Mouse (Mus musculus) myocyte (in vitro differentiated cells): ENCODE data around the gene H2-M10.6.

Source experiments
- CEBPB ChIP-seq: IDR thresholded peaks from 2 replicates; pipeline ENCODE4 v1.6.1; 2011; ENCODE audit warnings: mild to moderate bottlenecking, moderate library complexity; ENCODE audit not compliant: poor library complexity, insufficient read depth, severe bottlenecking
- E2F4 ChIP-seq: IDR thresholded peaks from one replicate; pipeline ENCODE4 v1.6.1; 2011; ENCODE audit warnings: mild to moderate bottlenecking, control low read depth, moderate library complexity; ENCODE audit not compliant: insufficient read depth
- MAX ChIP-seq: IDR thresholded peaks from one replicate; pipeline ENCODE4 v1.6.1; 2011; ENCODE audit warnings: low read depth, mild to moderate bottlenecking, control low read depth
- MYOD1 ChIP-seq, 3 experiments: IDR thresholded peaks; one replicate each; pipeline ENCODE4 v1.6.1; 2011; ENCODE audit warnings: control low read depth in 2 of 3, low read depth in 2 of 3, mild to moderate bottlenecking in 2 of 3, moderate library complexity in 1 of 3; ENCODE audit not compliant: insufficient read length in 2 of 3, control insufficient read depth in 1 of 3
- MYOG ChIP-seq, 3 experiments: IDR thresholded peaks; one replicate each; pipeline ENCODE4 v1.6.1; 2011; ENCODE audit warnings: control low read depth in 2 of 3, low read depth in 2 of 3, mild to moderate bottlenecking in 2 of 3; ENCODE audit not compliant: insufficient read length in 2 of 3, control insufficient read depth in 1 of 3, insufficient read depth in 1 of 3
- POLR2A ChIP-seq: IDR thresholded peaks from one replicate; pipeline ENCODE4 v1.6.1; 2011; ENCODE audit warnings: low read depth, mild to moderate bottlenecking, control low read depth, moderate library complexity; ENCODE audit not compliant: insufficient read length
- POLR2AphosphoS2 ChIP-seq: IDR thresholded peaks from one replicate; pipeline ENCODE4 v1.6.1; 2011; ENCODE audit warnings: low read depth, control low read depth; ENCODE audit not compliant: insufficient read length
- REST ChIP-seq: IDR thresholded peaks from one replicate; pipeline ENCODE4 v1.6.1; 2011; ENCODE audit warnings: mild to moderate bottlenecking, control low read depth, moderate library complexity; ENCODE audit not compliant: insufficient read depth, insufficient read length
- SRF ChIP-seq: IDR thresholded peaks from one replicate; pipeline ENCODE4 v1.6.1; 2011; ENCODE audit warnings: low read depth; ENCODE audit not compliant: control insufficient read depth, insufficient read length
- TCF12 ChIP-seq: IDR thresholded peaks from one replicate; pipeline ENCODE4 v1.6.1; 2011; ENCODE audit warnings: mild to moderate bottlenecking, control low read depth; ENCODE audit not compliant: poor library complexity, insufficient read depth, severe bottlenecking
- TCF3 ChIP-seq: IDR thresholded peaks from one replicate; pipeline ENCODE4 v1.6.1; 2011; ENCODE audit warnings: low read depth, control low read depth; ENCODE audit not compliant: insufficient read length
- USF1 ChIP-seq: IDR thresholded peaks from one replicate; pipeline ENCODE4 v1.6.1; 2011; ENCODE audit warnings: low read depth, mild to moderate bottlenecking, control low read depth, moderate library complexity

DNA sequence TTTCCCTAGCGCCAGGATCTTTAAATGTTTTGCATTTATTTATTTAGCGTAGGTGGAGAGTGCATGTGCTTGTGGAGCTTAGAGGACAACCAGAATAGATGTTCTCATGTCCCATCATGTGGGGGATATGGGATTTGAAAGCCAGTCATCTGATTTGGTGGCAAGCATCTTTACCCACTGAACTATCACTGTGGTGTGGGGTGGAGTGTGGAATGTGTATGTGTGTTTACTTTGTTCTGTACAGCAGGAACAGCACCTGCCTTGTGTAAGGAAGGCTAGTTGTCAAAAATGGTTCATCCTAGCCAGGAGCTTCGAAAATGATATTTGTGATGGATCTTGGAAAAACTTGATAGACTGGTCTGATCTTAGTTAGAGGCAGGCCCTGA is 24.4 kb downstream of the H2-M10.6 start:
- TF ChIP-seq CEBPB (no peak), POLR2A (no peak), E2F4 (no peak), REST (no peak), USF1 (no peak), POLR2AphosphoS2 (no peak), MAX (no peak), SRF (no peak), MYOD1 (IDR thresholded peaks at IDR 0.05; ENCODE audit: control insufficient read depth in 1 of 3, insufficient read length in 2 of 3, low read depth in 2 of 3) (no peak), MYOG (IDR thresholded peaks at IDR 0.05; ENCODE audit: control insufficient read depth in 1 of 3, insufficient read depth in 1 of 3, insufficient read length in 2 of 3, low read depth in 2 of 3) (no peak), TCF12 (no peak), TCF3 (no peak)
